ENCODE assay signal across 17 mouse cellular contexts in the genomic region with DNA sequence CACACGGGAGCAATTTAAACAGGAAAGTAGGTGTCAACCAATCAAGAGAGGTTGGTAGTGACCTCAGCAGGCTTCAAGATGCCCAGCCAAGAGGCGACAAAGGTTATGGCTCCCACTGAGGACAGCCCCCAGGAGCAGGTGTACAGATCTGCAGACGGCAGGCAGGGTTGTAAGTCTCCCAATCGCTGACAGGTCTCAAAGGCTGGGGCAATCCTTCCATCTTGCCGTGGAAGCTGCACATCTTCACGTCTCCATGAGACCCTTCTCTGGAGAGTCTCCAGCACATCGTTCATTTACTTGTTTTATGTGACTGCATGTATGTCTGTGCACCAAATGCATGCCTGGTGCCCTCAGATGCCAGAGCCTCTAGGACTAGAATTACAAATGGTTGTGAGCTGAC.
"Had no signal": no experiment of that assay in that cellular context is flagged by ENCODE, and none has a peak within 500 bp of the region (broad histone marks: within the 10 kb centered on the region; RNA-seq: fewer than 3 reads in every experiment).

No protein-coding gene starts in this region.

- H3K4me3 ChIP-seq: midbrain, embryonic 10.5 days; midbrain, embryonic 12.5 days; myocyte; neural tube, embryonic 13.5 days; neural tube, embryonic 15.5 days had no signal

- H3K9ac ChIP-seq: lung, embryonic 14.5 days; midbrain, embryonic 12.5 days; neural tube, embryonic 13.5 days; neural tube, embryonic 15.5 days had no signal

- H3K9me3 ChIP-seq: midbrain, embryonic 10.5 days; midbrain, embryonic 12.5 days; neural tube, embryonic 13.5 days; neural tube, embryonic 15.5 days had no signal

- H3K27ac ChIP-seq: midbrain, embryonic 10.5 days; midbrain, embryonic 12.5 days; neural tube, embryonic 13.5 days; neural tube, embryonic 15.5 days had no signal

- DNase-seq: lung, adult 18-20 months; lung, embryonic 14.5 days; lung, postnatal 10 days; lung, postnatal 4 days; midbrain, embryonic 14.5 days; retina, postnatal 1 day; right cerebral cortex, adult 18-20 months; right cerebral cortex, postnatal 25 days; right cerebral cortex, postnatal 4 days; spleen, adult 18-20 months; thymus, adult 18-20 months had no signal

- H3K4me2 ChIP-seq: lung, embryonic 14.5 days; midbrain, embryonic 12.5 days; neural tube, embryonic 13.5 days; neural tube, embryonic 15.5 days had no signal

- ATAC-seq: midbrain, embryonic 16.5 days had no signal

- H3K27me3 ChIP-seq: neural tube, embryonic 13.5 days; neural tube, embryonic 15.5 days had no signal

- H3K36me3 ChIP-seq: midbrain, embryonic 10.5 days; midbrain, embryonic 12.5 days; neural tube, embryonic 13.5 days; neural tube, embryonic 15.5 days had no signal
